Mouse (Mus musculus): ENCODE measurements at regions not wholly inside any gene's neighbourhood (a gene's known extent, or its start where the extent isn't known, plus 50 kb on each side); places are given as distances from the start of the nearest gene placed in this dataset.

DNA sequence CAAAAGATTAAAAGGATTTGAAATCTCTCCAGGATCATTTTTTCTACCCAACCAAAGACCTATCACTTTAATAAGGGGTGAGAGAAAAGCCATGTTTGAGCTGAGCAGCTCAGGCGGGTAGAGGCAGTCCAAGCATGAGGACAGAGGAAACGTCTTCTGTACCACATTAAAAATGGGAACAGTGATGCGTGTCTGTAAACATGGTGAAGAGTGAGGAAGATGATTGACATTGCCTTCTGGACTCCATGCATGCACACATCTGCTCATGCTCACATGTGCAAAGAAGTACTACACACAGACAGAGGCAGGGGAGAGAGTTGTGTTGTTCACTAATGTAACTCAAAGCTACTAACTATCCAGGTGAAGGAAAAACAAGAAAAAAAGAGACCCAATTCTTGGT is 243.4 kb upstream of the Htr2a start:
- H3K4me1 ChIP-seq = no peaks in the 10 kb centered on the region
- H3K9ac ChIP-seq = no peak overlapping the region
- H3K27me3 ChIP-seq = no peaks in the 10 kb centered on the region
- no peak overlapping the region for H3K4me3 ChIP-seq (replicated peaks)
- no peaks in the 10 kb centered on the region for H3K36me3 ChIP-seq
- WGBS = 66% methylated on average over 3 of the region's 3 CpGs
- H3K27ac ChIP-seq (replicated peaks) = no peak overlapping the region
- H3K4me2 ChIP-seq (replicated peaks) = no peak overlapping the region
- ATAC-seq (ENCODE audit: insufficient number of reproducible peaks, low FRiP score, low TSS enrichment, low read depth) = no peak
- H3K9me3 ChIP-seq (replicated peaks) = no peaks in the 10 kb centered on the region

DNA sequence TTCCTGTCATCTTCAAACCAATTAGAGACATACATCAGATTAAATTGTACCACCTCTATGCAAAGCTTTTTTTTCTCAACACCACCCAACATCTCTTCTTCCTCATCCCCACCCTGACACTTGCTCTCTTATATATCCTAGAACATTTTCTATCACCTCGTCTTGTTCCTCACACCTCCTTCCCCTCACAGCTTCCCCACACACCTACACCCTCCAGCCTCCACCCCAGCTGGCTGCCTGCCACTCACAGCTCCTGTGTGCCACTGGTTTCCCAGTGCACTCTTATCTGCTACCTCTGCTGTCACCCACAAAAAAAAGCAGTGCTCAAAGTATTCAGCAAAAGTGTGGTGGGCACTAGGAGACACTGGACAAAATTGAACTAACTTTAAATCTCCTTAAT is 231.2 kb upstream of the Htr2a start:
- H3K4me2 ChIP-seq (replicated peaks) = no peak overlapping the region
- H3K9ac ChIP-seq = no peak overlapping the region
- no peak for ATAC-seq (ENCODE audit: insufficient number of reproducible peaks, low FRiP score, low TSS enrichment, low read depth)
- no peaks in the 10 kb centered on the region for H3K36me3 ChIP-seq
- H3K9me3 ChIP-seq (replicated peaks) = no peaks in the 10 kb centered on the region
- no peak overlapping the region for H3K4me3 ChIP-seq (replicated peaks)
- no peak overlapping the region for H3K27ac ChIP-seq (replicated peaks)
- 45% methylated on average over 1 of the region's 1 CpGs for WGBS
- H3K4me1 ChIP-seq = no peaks in the 10 kb centered on the region
- no peaks in the 10 kb centered on the region for H3K27me3 ChIP-seq

DNA sequence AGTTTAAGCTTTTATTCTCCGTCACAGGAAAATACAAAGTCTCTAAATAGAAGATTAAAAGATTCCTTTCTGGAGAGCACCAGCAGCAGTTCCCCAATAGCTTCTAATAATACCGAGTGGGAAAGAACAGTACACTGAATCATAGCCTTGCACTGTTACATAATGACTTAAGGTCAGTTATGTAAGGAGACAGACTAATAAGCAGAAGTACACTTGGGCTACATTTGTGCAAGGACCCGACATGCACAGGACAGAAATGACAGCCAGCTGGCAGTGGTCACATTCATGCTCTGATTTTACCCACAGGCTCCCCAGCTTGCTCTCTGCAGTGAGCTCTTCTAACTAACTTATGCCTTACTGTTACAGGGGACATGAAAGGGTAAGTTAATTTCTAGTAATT is 212.4 kb upstream of the Htr2a start:
- H3K36me3 ChIP-seq = no peaks in the 10 kb centered on the region
- H3K4me2 ChIP-seq (replicated peaks) = no peak overlapping the region
- no peak overlapping the region for H3K9ac ChIP-seq
- no peaks in the 10 kb centered on the region for H3K9me3 ChIP-seq (replicated peaks)
- 66% methylated on average over 3 of the region's 3 CpGs for WGBS
- no peaks in the 10 kb centered on the region for H3K27me3 ChIP-seq
- no peak overlapping the region for H3K4me3 ChIP-seq (replicated peaks)
- ATAC-seq (ENCODE audit: insufficient number of reproducible peaks, low FRiP score, low TSS enrichment, low read depth) = no peak
- no peak overlapping the region for H3K27ac ChIP-seq (replicated peaks)
- H3K4me1 ChIP-seq = no peaks in the 10 kb centered on the region

DNA sequence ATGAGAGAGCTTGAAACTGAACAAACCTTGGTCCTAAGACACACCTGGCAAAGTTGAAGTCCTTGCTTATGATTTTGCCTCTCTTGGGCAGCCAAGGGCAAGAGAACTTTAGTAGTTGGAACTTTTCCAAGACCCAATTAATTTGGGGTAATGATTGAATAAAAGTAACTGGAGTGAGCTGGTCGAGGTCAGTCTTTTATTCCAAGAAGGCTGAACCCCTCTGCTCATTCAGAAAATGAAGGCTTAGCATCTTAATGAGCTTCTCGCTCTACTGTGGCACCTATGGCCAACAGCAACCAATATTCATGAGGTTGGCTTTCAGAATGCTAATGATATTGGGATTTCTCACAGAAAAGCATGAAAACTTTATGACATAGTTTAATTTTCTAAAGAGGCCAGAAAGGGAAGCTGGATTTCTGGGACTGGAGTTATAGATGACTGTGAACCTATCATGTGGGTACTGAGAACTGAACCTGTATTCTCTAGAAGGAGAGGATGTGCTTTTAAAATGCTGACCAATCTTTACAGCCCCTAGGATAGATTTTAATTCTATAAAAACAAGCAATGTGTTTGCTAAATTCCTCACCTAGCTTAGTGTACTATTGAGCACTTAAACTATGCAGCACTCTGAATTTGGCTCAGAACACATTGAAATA is 176.5 kb upstream of the Htr2a start:
- Histone ChIP-seq H3K4me1 (no peaks in the 10 kb centered on the region), H3K27me3 (no peaks in the 10 kb centered on the region), H3K9ac (no peak overlapping the region), H3K9me3 (replicated peaks) (no peaks in the 10 kb centered on the region), H3K36me3 (no peaks in the 10 kb centered on the region), H3K4me2 (replicated peaks) (no peak overlapping the region), H3K27ac (replicated peaks) (no peak overlapping the region), H3K4me3 (replicated peaks) (no peak overlapping the region)
- 58% methylated on average over 2 of the region's 2 CpGs for WGBS
- ATAC-seq (ENCODE audit: insufficient number of reproducible peaks, low FRiP score, low TSS enrichment, low read depth) = no peak

DNA sequence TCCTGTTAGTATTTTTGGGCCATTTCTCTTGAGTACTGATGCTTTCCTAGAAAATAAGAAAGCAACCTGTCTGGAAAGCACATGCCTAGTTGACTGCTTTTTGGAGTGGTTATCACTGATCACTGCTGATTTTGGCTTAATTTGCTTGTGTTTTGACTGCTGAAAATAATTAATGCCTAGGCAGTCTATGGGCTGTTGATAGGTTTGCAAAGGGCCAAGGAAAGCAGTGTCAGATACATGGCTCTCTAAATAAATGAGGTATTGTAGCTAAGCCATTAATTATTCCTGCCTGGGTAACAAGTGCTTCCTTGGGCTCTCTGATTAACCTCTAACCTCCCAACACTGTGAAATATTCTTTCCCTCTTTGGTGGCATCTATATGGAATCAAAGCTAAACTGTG is 145.1 kb upstream of the Htr2a start:
- Histone ChIP-seq H3K4me3 (replicated peaks) (no peak overlapping the region), H3K9ac (no peak overlapping the region), H3K4me1 (no peaks in the 10 kb centered on the region), H3K27me3 (no peaks in the 10 kb centered on the region), H3K9me3 (replicated peaks) (no peaks in the 10 kb centered on the region), H3K27ac (replicated peaks) (no peak overlapping the region), H3K36me3 (no peaks in the 10 kb centered on the region), H3K4me2 (replicated peaks) (no peak overlapping the region)
- no peak for ATAC-seq (ENCODE audit: insufficient number of reproducible peaks, low FRiP score, low TSS enrichment, low read depth)

DNA sequence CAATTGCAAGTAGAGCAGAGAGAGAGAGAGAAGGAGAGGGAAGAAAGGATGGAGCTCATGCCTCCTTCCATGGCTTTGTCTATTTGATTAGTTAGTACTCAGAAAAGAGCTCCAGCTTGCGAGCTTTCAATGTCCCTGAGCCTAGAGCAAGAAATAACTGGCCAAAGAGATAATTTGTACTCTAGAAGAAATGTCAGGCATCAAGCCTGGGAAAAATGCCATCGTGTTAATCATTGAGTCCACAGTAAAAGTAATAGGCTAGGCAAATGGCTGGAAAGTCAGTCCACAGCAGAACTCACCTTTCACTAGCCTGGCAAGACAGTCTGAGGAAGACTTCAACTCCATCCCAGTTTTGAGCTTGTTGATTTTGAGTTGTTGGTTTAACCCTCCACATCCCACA is 129.1 kb upstream of the Htr2a start:
- Histone ChIP-seq H3K9me3 (replicated peaks) (no peaks in the 10 kb centered on the region), H3K27ac (replicated peaks) (no peak overlapping the region), H3K9ac (no peak overlapping the region), H3K4me3 (replicated peaks) (no peak overlapping the region), H3K4me1 (no peaks in the 10 kb centered on the region), H3K36me3 (no peaks in the 10 kb centered on the region), H3K27me3 (no peaks in the 10 kb centered on the region), H3K4me2 (replicated peaks) (no peak overlapping the region)
- no peak for ATAC-seq (ENCODE audit: insufficient number of reproducible peaks, low FRiP score, low TSS enrichment, low read depth)
- WGBS = 85% methylated on average over 2 of the region's 2 CpGs

DNA sequence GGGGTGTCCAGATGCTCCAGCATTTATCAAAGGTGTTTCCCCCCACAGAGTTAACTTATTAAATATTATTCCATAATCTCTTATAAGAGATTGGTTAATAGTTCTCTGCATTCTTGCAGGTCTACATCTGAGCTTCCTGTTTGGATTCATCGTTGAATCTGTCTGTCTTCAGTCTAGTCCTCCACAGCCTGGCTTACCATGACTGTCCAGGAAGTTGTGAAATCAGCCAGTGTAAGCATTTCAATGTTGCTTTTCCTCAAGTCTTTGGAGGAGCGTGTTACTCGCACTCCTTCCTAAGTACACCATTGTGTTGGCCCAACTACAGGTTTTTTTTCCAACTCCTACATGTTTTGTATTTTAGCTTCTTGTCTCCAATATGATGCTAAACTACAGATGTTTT is 124.2 kb upstream of the Htr2a start:
- WGBS = 86% methylated on average over 3 of the region's 3 CpGs
- Histone ChIP-seq H3K4me1 (no peaks in the 10 kb centered on the region), H3K4me2 (replicated peaks) (no peak overlapping the region), H3K9me3 (replicated peaks) (no peaks in the 10 kb centered on the region), H3K27ac (replicated peaks) (no peak overlapping the region), H3K36me3 (no peaks in the 10 kb centered on the region), H3K4me3 (replicated peaks) (no peak overlapping the region), H3K27me3 (no peaks in the 10 kb centered on the region), H3K9ac (no peak overlapping the region)
- no peak for ATAC-seq (ENCODE audit: insufficient number of reproducible peaks, low FRiP score, low TSS enrichment, low read depth)

DNA sequence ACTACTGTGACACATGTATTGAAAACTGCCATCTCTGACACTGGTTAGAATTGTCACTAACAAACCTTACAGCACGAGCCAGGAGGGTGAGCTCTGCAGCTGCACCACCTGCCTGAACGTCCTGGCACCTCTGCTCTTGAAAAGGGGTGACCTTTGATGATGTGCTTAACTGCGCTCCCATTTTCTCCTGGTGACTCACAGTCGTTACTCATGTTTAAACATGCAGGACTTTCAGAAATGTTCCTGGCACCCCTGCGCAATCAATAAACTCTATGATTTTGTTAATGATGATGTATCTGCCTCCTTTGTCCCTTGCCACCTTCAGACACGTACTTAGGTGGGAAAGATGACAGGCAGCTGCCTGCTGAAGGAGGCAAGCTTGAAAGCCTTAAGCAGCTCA is 121.1 kb upstream of the Htr2a start:
- Histone ChIP-seq H3K4me2 (replicated peaks) (no peak overlapping the region), H3K9me3 (replicated peaks) (no peaks in the 10 kb centered on the region), H3K27me3 (no peaks in the 10 kb centered on the region), H3K27ac (replicated peaks) (no peak overlapping the region), H3K36me3 (no peaks in the 10 kb centered on the region), H3K9ac (no peak overlapping the region), H3K4me3 (replicated peaks) (no peak overlapping the region), H3K4me1 (no peaks in the 10 kb centered on the region)
- WGBS = 68% methylated on average over 6 of the region's 6 CpGs
- no peak for ATAC-seq (ENCODE audit: insufficient number of reproducible peaks, low FRiP score, low TSS enrichment, low read depth)

DNA sequence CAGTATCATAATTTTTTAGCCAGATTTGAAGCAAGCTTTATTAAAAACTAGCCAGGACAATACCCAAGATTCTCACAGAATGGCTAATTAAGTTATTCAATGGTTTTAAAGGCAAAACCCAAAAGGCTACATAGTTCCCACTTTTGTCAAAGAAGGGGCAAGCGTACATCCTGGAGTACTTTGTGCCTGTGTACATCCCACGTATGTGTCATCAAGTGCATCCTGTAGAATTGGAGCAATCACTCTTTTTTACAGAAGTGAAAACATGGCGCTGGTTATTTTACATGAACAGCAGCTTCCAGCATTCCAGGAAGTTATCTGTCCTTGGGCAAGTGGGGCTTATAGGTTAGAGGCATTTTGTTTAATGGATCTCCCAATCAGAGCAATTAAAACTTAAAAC is 119.0 kb upstream of the Htr2a start:
- no peak for ATAC-seq (ENCODE audit: insufficient number of reproducible peaks, low FRiP score, low TSS enrichment, low read depth)
- Histone ChIP-seq H3K4me3 (replicated peaks) (no peak overlapping the region), H3K4me1 (no peaks in the 10 kb centered on the region), H3K36me3 (no peaks in the 10 kb centered on the region), H3K27me3 (no peaks in the 10 kb centered on the region), H3K9me3 (replicated peaks) (no peaks in the 10 kb centered on the region), H3K27ac (replicated peaks) (no peak overlapping the region), H3K9ac (no peak overlapping the region), H3K4me2 (replicated peaks) (no peak overlapping the region)
- 86% methylated on average over 3 of the region's 3 CpGs for WGBS

DNA sequence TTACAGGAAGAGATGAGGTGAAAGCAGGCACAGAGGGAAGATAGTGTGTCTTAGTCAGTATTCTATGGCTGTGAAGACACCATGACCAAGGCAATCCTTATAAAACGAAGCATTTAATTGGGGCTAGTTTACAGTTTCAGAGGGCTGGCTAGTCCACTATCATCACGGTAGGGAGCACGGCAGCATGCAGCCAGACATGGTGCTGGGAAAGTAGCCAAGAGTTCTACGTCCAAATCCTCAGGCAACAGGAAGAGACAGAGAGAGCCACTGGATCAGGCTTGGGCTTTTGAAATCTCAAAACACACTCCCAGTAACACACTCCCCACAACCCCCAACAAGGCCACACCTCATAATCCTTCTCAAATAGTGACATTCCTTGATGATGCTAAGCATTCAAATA is 113.4 kb upstream of the Htr2a start:
- no peak for ATAC-seq (ENCODE audit: insufficient number of reproducible peaks, low FRiP score, low TSS enrichment, low read depth)
- no peak overlapping the region for H3K4me2 ChIP-seq (replicated peaks)
- WGBS = 78% methylated on average over 4 of the region's 4 CpGs
- no peaks in the 10 kb centered on the region for H3K36me3 ChIP-seq
- no peak overlapping the region for H3K27ac ChIP-seq (replicated peaks)
- no peak overlapping the region for H3K4me3 ChIP-seq (replicated peaks)
- H3K27me3 ChIP-seq = no peaks in the 10 kb centered on the region
- H3K9ac ChIP-seq = no peak overlapping the region
- H3K9me3 ChIP-seq (replicated peaks) = no peaks in the 10 kb centered on the region
- no peaks in the 10 kb centered on the region for H3K4me1 ChIP-seq

DNA sequence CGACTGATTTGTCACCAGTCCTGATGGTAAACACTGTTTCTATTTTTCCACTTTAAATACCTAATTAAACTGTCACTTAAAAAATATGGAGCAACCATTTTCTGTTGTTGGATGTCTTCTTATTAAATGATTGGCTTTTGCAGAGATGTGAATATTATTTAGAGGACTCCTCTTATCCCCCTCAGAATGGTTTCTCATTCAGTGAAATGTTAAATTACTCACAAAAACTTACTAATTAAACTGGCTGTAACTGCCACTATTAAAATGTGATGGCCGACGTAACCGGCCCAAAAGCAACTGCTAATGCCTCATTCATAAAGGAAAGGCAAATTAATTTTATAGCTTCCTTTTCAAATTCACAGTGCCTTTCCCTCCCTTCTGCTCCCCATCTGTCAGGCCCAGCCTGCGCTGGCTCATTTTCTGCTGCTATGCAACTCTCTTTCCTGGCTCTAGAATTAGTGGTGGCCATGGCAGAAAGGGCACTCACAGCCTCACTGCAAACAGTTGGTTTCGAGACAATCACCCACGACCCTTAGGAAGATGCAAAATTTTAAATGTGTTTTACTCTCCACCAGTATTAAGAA is 111.2 kb upstream of the Htr2a start:
- WGBS = 90% methylated on average over 7 of the region's 7 CpGs
- no peak for ATAC-seq (ENCODE audit: insufficient number of reproducible peaks, low FRiP score, low TSS enrichment, low read depth)

DNA sequence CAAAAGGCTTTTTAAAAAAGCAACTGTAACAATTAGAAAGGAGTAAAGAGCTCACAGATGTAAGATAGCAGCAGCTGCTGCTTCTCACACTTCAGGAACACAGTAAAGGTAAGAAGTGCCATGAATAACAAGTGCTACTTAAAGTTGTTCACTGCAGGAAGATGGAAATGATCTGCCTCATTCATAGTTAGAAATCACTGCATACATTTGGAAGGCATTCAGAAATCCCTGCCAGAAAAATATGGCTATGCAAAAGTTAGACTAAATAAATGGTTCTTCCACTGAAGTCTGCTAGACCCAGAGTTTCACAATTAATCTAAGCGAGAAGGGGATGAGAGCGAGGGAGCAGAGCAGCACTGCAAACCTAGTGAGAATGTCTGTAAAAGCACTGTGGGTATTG is 102.5 kb upstream of the Htr2a start:
- no peak overlapping the region for H3K4me2 ChIP-seq (replicated peaks)
- H3K4me3 ChIP-seq (replicated peaks) = no peak overlapping the region
- WGBS = 76% methylated on average over 2 of the region's 2 CpGs
- no peaks in the 10 kb centered on the region for H3K4me1 ChIP-seq
- H3K9me3 ChIP-seq (replicated peaks) = no peaks in the 10 kb centered on the region
- no peak for ATAC-seq (ENCODE audit: insufficient number of reproducible peaks, low FRiP score, low TSS enrichment, low read depth)
- no peaks in the 10 kb centered on the region for H3K27me3 ChIP-seq
- H3K36me3 ChIP-seq = no peaks in the 10 kb centered on the region
- no peak overlapping the region for H3K27ac ChIP-seq (replicated peaks)
- H3K9ac ChIP-seq = no peak overlapping the region

More for the DNA sequence above, 111.2 kb upstream of the Htr2a start:
- Histone ChIP-seq H3K4me1 (no peaks in the 10 kb centered on the region), H3K9ac (no peak overlapping the region), H3K9me3 (replicated peaks) (no peaks in the 10 kb centered on the region), H3K36me3 (no peaks in the 10 kb centered on the region), H3K4me2 (replicated peaks) (no peak overlapping the region), H3K27me3 (no peaks in the 10 kb centered on the region), H3K27ac (replicated peaks) (no peak overlapping the region), H3K4me3 (replicated peaks) (no peak overlapping the region)
